Mouse (Mus musculus): ENCODE measurements around the gene Gpr65. TPM values are rescaled to one million over a fixed set of nuclear protein-coding genes. Genes with fewer than 3 reads are reported as not detected.
"Not testable (repeated sequence)": the region's sequence is repeated elsewhere in the genome, so short reads cannot be mapped to it uniquely, and the experiment has no call there.

Gene Gpr65
- polyA plus RNA-seq, 1 experiment from 2014 or later, result 2.0 TPM

GRCm38 (mm10) chr12:98317718-98318340 is 49.4 kb downstream of the Gpr65 start:
- ATAC-seq (replicated peaks; ENCODE audit: low FRiP score, low read depth) (no peak), DNase-seq (ENCODE audit: low spot score) (no peak)
- Histone ChIP-seq H3K27me3 (ENCODE audit: insufficient read depth, low read length) (no peaks in the 10 kb centered on the region), H3K27ac (no peak overlapping the region), H3K9me3 (replicated peaks; ENCODE audit: low read length) (no peaks in the 10 kb centered on the region), H3K4me1 (replicated peaks; ENCODE audit: insufficient read depth, low read length) (no peaks in the 10 kb centered on the region), H3K4me2 (ENCODE audit: low read length) (no peak overlapping the region), H3K4me3 (replicated peaks; ENCODE audit: low read depth, low read length) (no peak overlapping the region), H3K36me3 (ENCODE audit: insufficient read depth, low read length) (no peaks in the 10 kb centered on the region), H3K9ac (ENCODE audit: low read depth, low read length) (no peak overlapping the region)
- TF ChIP-seq CTCF (IDR thresholded peaks at IDR 0.05; ENCODE audit: low read depth), result no peak
- 87% methylated on average over 8 of the region's 8 CpGs for WGBS

GRCm38 (mm10) chr12:98322426-98322825 is 54.0 kb downstream of the Gpr65 start:
- 77% methylated on average over 4 of the region's 4 CpGs for WGBS
- Histone ChIP-seq H3K36me3 (ENCODE audit: insufficient read depth, low read length) (no peaks in the 10 kb centered on the region), H3K4me3 (replicated peaks; ENCODE audit: low read depth, low read length) (no peak overlapping the region), H3K4me2 (ENCODE audit: low read length) (no peak overlapping the region), H3K27me3 (ENCODE audit: insufficient read depth, low read length) (no peaks in the 10 kb centered on the region), H3K9ac (ENCODE audit: low read depth, low read length) (no peak overlapping the region), H3K9me3 (replicated peaks; ENCODE audit: low read length) (no peaks in the 10 kb centered on the region), H3K4me1 (replicated peaks; ENCODE audit: insufficient read depth, low read length) (no peaks in the 10 kb centered on the region), H3K27ac (no peak overlapping the region)
- DNase-seq (ENCODE audit: low spot score) (no peak), ATAC-seq (replicated peaks; ENCODE audit: low FRiP score, low read depth) (no peak)
- no peak for TF ChIP-seq CTCF (IDR thresholded peaks at IDR 0.05; ENCODE audit: low read depth)

GRCm38 (mm10) chr12:98324170-98324569 is 55.7 kb downstream of the Gpr65 start:
- not testable (repeated sequence) for H3K27ac ChIP-seq; H3K4me2 ChIP-seq (ENCODE audit: low read length); ATAC-seq (replicated peaks; ENCODE audit: low FRiP score, low read depth); H3K4me1 ChIP-seq (replicated peaks; ENCODE audit: insufficient read depth, low read length); H3K9me3 ChIP-seq (replicated peaks; ENCODE audit: low read length); H3K27me3 ChIP-seq (ENCODE audit: insufficient read depth, low read length); H3K36me3 ChIP-seq (ENCODE audit: insufficient read depth, low read length); H3K9ac ChIP-seq (ENCODE audit: low read depth, low read length); H3K4me3 ChIP-seq (replicated peaks; ENCODE audit: low read depth, low read length)
- TF ChIP-seq CTCF (IDR thresholded peaks at IDR 0.05; ENCODE audit: low read depth), result peak; percentile 65
- DNase-seq (ENCODE audit: low spot score), result peak; percentile 77
- WGBS, result no CpG with 5 or more reads among the region's 1 CpGs

Other genes starting within 250 kb of the Gpr65 start
- gene Galc, start 9.2 kb upstream of the Gpr65 start, polyA plus RNA-seq (2015; fragmentation: Nextera tagmentation; extraction: Ambion mirVana), result 18.8 and 20.2 TPM in 2 replicates